Mouse (Mus musculus) bone marrow, adult 2 months (tissue): Measurements from ENCODE around the gene Tmem129. TPM values are rescaled to one million over a fixed set of nuclear protein-coding genes. Genes with fewer than 3 reads are reported as not detected.

Experiments
- H3K27ac ChIP-seq: fragments of 200-500 bp; 2 replicates; pipeline ENCODE4 v1.5.1; 2012; ENCODE audit warnings: low read depth, mild to moderate bottlenecking, control low read depth, inconsistent platforms, low read length; ENCODE audit not compliant: control insufficient read depth, poor library complexity, insufficient read depth
- H3K4me1 ChIP-seq: fragments of 200-500 bp; 2 replicates; pipeline ENCODE4 v1.6.1; 2011; ENCODE audit warnings: low read length; ENCODE audit not compliant: control insufficient read depth, insufficient read depth
- H3K4me3 ChIP-seq: fragments of 200-500 bp; replicated peaks from 2 replicates; pipeline ENCODE3; 2011; ENCODE audit warnings: mild to moderate bottlenecking, low read depth, low read length, control low read depth; ENCODE audit not compliant: control insufficient read depth
- CTCF ChIP-seq: fragments of 200-500 bp; IDR thresholded peaks from 2 replicates; pipeline ENCODE4 v1.5.1; 2011; ENCODE audit warnings: low read length, control low read depth; ENCODE audit not compliant: control insufficient read depth, insufficient read depth
- POLR2A ChIP-seq: fragments of 200-500 bp; IDR thresholded peaks from 2 replicates; pipeline ENCODE4 v1.6.1; 2011; ENCODE audit warnings: low read depth, mild to moderate bottlenecking, control low read depth, low read length, borderline replicate concordance; ENCODE audit not compliant: control insufficient read depth
- WGBS: fragments of 180-500 bp; shearing (Covaris S2); methylation state at CpG from one replicate; pipeline ENCODE4 v1.1.7; 2018; 5-methylcytosine and 5-hydroxymethylcytosine counted together
- polyA plus RNA-seq: library from polyadenylated mRNA; stranded (reverse); fragments of >200 nt; gene quantifications from 2 replicates; pipeline ENCODE4 v1.2.4, GENCODE M21; 2011; ENCODE audit warnings: low replicate concordance; ENCODE audit not compliant: missing spikeins, insufficient read depth, insufficient read length

The Tmem129 gene
- polyA plus RNA-seq, 1 experiment, result 9.7 TPM

- H3K4me3 ChIP-seq, result peak overlapping the region; percentile 96
- H3K4me1 ChIP-seq, result peaks cover 3% of the 10 kb centered on the region; the same call in 1 of the 2 replicates
- WGBS, result under 1% methylated on average over 32 of the region's 32 CpGs
- no peak for TF ChIP-seq POLR2A
- TF ChIP-seq CTCF, result no peak
- peak overlapping the region; percentile 93 for H3K27ac ChIP-seq
Observed at GRCm38 (mm10) chr5:33657251-33657786, 897 bp downstream of the Tmem129 start.

DNA sequence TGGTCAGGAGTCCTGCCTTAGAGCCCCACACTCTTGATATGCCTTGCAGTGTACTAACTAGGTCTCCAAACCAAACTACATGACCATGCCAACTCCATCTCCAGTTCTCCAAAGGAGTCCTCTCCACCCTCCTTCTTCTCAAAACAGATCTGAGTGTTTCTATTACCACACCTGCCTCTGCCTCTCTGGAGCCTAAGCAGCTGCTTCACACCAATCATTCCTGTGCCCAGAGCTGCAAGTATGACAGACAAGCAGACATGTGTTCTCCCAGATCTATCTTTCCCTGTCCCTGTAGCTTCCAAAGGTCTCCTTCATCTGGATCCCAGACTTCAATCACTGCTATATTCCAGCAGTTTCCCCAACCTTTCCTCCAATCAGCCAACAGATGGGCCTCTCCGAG, 1.5 kb downstream of the Tmem129 start:
- Histone ChIP-seq H3K27ac (peak overlapping the region; percentile 93), H3K4me1 (peaks cover 3% of the 10 kb centered on the region; the same call in 1 of the 2 replicates), H3K4me3 (peak overlapping the region; percentile 96)
- TF ChIP-seq CTCF (no peak), POLR2A (no peak)
- WGBS, result 25% methylated on average over 1 of the region's 1 CpGs

- Histone ChIP-seq H3K4me1 (peaks cover 3% of the 10 kb centered on the region; the same call in 1 of the 2 replicates), H3K4me3 (no peak overlapping the region), H3K27ac (no peak overlapping the region)
- TF ChIP-seq CTCF, result no peak
- no peak for TF ChIP-seq POLR2A
- WGBS, result 74% methylated on average over 10 of the region's 10 CpGs
Observed at GRCm38 (mm10) chr5:33655251-33655840, 2.9 kb downstream of the Tmem129 start.

DNA sequence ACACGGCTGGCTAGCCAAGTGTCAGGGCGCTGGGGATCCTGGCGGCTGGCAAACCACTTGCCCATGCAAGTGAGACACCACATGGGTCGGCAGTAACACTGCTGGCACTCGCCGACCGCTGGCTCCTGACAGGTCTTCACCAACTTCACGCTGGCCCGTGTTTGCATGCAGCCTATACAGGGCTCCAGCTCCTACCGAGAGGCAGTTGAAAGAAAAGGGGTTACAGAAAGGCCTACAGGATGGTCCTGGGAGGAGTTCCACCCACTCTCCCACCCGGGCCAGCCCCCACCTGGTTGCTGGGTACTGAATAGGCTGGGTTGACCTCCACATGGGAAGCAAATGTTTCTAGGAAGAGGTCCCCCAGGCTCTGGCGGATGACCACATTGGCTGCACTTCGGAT, 3.8 kb downstream of the Tmem129 start:
- 95% methylated on average over 13 of the region's 13 CpGs for WGBS
- no peak overlapping the region for H3K4me3 ChIP-seq
- H3K27ac ChIP-seq, result no peak overlapping the region
- H3K4me1 ChIP-seq, result peaks cover 3% of the 10 kb centered on the region; the same call in 1 of the 2 replicates
- no peak for TF ChIP-seq POLR2A
- TF ChIP-seq CTCF, result no peak

DNA sequence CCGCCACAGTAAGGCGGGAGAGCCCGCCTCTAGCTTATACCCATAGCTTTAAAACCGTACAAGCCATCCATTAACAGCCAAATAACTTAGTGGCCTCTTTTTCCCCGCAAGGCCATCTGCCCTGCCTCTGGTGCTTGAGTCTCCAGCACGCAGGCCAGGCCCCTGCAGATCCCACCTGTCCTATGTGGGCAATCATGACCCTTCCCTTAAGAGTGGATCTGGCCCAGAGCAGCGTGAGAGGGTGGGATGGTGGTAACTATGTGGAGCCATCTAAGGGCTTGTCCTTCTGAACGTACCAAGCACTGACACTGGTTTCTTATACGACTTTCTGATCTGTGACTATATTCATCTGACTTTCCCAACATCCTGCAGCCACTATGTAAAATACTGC, 5.4 kb downstream of the Tmem129 start:
- H3K4me3 ChIP-seq, result peak overlapping the region; percentile 96
- TF ChIP-seq CTCF, result no peak
- no peak for TF ChIP-seq POLR2A
- WGBS, result 8% methylated on average over 9 of the region's 9 CpGs
- H3K27ac ChIP-seq, result 0 out of 2 replicates have a peak overlapping the region, but pooled peaks have one; percentile 17
- H3K4me1 ChIP-seq, result peaks cover 3% of the 10 kb centered on the region; the same call in 1 of the 2 replicates

GRCm38 (mm10) chr5:33651921-33652782, 6.1 kb downstream of the Tmem129 start, which contains the start of gene Slbp:
Gene Slbp, minus strand, starts transcription at chr5:33652574.
- H3K4me3 ChIP-seq, result peak within 1 kb of the TSS; percentile 96
- H3K27ac ChIP-seq, result peak within 1 kb of the TSS; percentile 98
- TF ChIP-seq CTCF (no peak), POLR2A (peak; percentile 99)
- peaks cover 3% of the 10 kb centered on the region; the same call in 1 of the 2 replicates for H3K4me1 ChIP-seq
- under 1% methylated on average over 82 of the region's 82 CpGs for whole genome bisulfite sequencing

DNA sequence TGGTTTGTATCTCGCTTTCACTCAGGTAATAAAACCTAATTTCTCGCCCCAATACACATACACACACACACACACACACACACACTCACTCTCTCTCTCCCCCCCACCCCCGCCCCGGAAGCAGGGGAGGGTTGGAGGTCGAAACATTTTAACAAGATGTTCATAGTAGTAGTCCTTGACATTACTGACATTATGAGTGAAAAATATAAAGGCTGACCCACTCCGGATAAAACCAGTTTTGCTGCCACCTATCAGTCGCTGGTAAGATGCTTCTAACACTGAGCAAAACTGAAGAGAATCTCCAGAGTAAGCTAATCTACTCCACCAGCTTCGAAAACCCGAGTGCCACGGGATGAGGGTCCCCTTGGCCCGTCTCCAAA, 6.7 kb downstream of the Tmem129 start:
- Histone ChIP-seq H3K4me1 (peaks cover 3% of the 10 kb centered on the region; the same call in 1 of the 2 replicates), H3K27ac (peak overlapping the region; percentile 98), H3K4me3 (peak overlapping the region; percentile 96)
- TF ChIP-seq CTCF (no peak), POLR2A (no peak)
- WGBS, result 1% methylated on average over 11 of the region's 11 CpGs

DNA sequence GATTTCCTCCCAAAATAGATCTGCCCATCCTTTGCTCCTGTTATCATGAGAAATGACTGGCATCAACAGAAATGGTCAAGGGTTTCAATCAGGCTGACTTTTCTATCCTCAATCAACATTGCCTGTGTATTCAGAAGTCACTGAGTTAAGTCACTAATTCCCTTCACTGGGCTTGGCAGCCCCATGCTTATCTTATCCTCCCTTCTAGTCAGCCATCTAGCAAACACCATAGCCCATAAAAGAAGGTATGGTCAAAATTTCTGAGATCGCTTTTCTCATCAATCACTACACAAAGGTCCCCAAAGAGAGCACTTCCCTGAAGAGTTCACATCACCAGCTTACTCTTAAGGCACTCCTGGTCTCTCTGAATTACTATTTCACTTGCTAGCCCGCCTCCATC, 7.2 kb downstream of the Tmem129 start:
- WGBS, result 21% methylated on average over 2 of the region's 2 CpGs
- Histone ChIP-seq H3K4me3 (peak overlapping the region; percentile 96), H3K4me1 (peaks cover 3% of the 10 kb centered on the region; the same call in 1 of the 2 replicates), H3K27ac (no peak overlapping the region; the same call in 1 of the 2 replicates)
- TF ChIP-seq POLR2A (no peak), CTCF (no peak)
